Mouse (Mus musculus) layer of hippocampus, adult 18-20 months (tissue): ENCODE results near the gene Nr1h5. TPM values are rescaled to one million over a fixed set of nuclear protein-coding genes. Genes with fewer than 3 reads are reported as not detected.

ENCODE experiments used
- total RNA-seq, 2 experiments: library from RNA; stranded (reverse); gene quantifications; 2 replicates each; pipeline ENCODE4 v1.2.3; 2021

The Nr1h5 gene
- total RNA-seq, 2 experiments from 2014 or later, result not detected

Other genes with a start within 250 kb of the Nr1h5 start
- gene Tspan2, start 229.6 kb downstream of the Nr1h5 start, total RNA-seq, result 10 to 100 TPM; 52.5 to 66.4 TPM
- gene Tshb, start 181.4 kb downstream of the Nr1h5 start, total RNA-seq, result not detected
- gene Sycp1, start 28.0 kb downstream of the Nr1h5 start, total RNA-seq, result not detected
- 10 to 100 TPM; 64.1 to 65.3 TPM for gene Sike1, start 31.6 kb upstream of the Nr1h5 start, total RNA-seq
- gene Csde1, start 56.3 kb upstream of the Nr1h5 start, total RNA-seq, result 100 to 1,000 TPM; 228 to 240 TPM
- gene Nras, start 94.2 kb upstream of the Nr1h5 start, total RNA-seq, result 10 to 100 TPM; 50.5 to 65.4 TPM
- gene Ampd1, start 109.9 kb upstream of the Nr1h5 start, total RNA-seq, result not detected
- under 1 TPM; 0.17 to 0.20 TPM for gene Dennd2c, start 138.5 kb upstream of the Nr1h5 start, total RNA-seq
- 10 to 100 TPM; 63.9 to 65.8 TPM for gene Bcas2, start 207.5 kb upstream of the Nr1h5 start, total RNA-seq